Mouse (Mus musculus) urinary bladder, postnatal 14 days (tissue): ENCODE measurements around the gene Ptpn22.
"Not testable (repeated sequence)": the region's sequence is repeated elsewhere in the genome, so short reads cannot be mapped to it uniquely, and the experiment has no call there.

Experiments used
- DNase-seq: peaks from one replicate; pipeline ENCODE4 v3.0.0; 2021; ENCODE audit warnings: low spot score

The Ptpn22 gene

DNA sequence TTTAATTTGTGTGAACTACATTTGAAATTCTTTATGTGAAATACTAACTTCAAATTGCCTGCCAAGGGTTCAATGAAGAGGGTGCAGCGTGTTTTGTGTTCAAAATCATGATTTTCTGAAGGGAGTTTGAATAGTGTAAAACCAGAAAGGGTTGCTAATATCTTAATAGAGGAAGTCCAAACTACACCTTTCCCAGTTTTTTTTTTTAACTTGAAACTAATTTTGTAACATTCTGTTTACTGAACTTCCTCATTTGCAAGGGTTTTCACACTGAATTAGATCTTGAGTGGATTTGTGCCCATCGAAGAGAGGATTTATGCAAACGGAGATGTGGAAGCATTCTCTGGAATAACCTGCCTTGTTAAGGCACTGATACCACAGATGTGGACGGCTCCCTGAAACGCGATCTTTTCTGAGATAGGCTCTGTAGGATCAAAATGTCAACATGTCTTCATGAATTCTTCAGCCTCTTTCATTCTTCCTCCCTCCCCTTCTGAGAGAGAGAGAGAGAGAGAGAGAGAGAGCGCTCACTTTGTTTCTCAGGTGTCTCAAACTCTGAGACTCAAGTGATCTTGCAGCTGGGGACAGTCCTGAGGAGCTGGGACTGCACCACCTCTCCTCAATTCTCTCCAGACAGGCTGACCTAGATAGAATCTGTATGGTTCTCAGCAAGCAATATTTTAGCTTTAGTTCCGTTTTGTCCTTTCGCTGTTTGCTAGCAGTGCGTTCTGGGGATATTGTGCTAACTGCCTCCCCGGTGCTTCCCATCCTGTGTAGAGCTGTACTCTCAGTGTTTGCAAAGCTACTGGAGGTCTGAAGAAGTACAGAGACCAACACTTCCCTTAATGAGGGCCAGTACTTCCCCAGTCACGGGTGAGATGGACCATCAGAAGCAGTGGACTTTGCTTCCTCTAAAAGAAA lies at the start of gene Ptpn22:
Ptpn22 (plus strand) TSS at position 915 of the 921 bp plus-strand sequence.
- no peak for DNase-seq

GRCm38 (mm10) chr3:103809799-103810150 lies 49.8 kb upstream of the Ptpn22 start:
- no peak for DNase-seq

- DNase-seq, result no peak
Measured at GRCm38 (mm10) chr3:103810967-103811366, 48.6 kb upstream of the Ptpn22 start.

DNA sequence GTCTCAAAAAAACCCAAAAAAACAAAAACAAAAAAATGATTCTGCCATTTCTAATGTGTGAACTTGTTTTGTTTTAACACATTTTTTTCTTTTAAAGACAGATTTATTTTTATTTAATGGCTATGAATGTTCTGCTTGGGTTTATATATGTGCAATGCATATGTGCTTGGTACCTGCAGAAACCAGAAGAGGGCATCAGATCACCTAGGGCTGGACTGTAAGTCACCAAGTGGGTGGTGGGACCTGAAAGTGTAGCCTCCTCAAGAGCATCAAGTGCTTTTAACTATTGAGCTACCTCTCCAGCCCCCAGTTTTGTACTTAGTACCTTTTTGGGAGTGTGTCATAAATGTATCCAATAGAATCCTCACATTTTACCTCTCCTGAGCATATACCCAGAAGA lies 32.0 kb upstream of the Ptpn22 start:
- no peak for DNase-seq

- no peak for DNase-seq
Measured at GRCm38 (mm10) chr3:103829036-103829435, 30.6 kb upstream of the Ptpn22 start.

GRCm38 (mm10) chr3:103830681-103831080 lies 28.9 kb upstream of the Ptpn22 start:
- DNase-seq, result not testable (repeated sequence)

DNA sequence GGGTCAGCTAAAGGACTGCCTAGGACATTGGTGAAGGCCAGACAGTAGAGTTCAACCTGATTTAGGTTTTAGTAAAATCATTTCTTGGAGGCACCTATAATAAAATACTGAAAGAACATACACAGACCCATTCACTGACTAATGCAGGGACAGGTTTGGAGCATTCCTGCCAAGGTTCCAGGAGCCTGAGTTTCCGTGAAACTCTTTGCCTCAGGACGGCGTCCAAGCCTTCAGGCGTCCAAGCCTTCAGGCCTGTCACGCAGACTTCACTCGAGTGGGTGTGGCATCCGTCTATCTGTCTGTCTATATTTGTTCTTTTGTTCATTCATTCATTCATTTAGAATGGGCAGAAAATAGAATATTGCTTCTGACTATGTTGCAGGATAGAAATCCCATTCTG lies 28.4 kb upstream of the Ptpn22 start:
- no peak for DNase-seq

GRCm38 (mm10) chr3:103832426-103832825 lies 27.2 kb upstream of the Ptpn22 start, which contains the start of gene Bcl2l15:
TSS of gene Bcl2l15 (plus strand) at chr3:103832601.
- no peak for DNase-seq

DNA sequence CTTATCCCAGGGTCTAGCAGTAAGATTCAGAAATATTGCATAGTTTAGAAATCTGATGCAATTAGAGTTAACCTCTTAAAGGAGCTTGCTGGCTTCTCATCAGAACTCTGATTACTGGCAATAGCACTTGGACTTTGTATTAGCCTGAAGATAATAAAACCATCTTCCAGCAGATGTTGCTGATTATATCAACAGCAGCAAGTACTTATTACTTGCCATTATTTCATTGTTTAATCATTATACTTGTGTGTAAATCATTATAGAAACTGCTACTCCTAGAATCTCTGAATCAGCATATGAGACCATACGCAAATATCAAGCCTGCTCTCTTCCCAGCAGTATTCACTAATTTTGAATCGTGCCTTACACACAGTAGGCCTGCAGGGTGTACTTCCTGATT lies 25.6 kb upstream of the Ptpn22 start:
- no peak for DNase-seq

GRCm38 (mm10) chr3:103835272-103835950 lies 24.2 kb upstream of the Ptpn22 start:
- DNase-seq, result no peak

- DNase-seq, result no peak
Measured at GRCm38 (mm10) chr3:103835951-103836310, 23.7 kb upstream of the Ptpn22 start.

GRCm38 (mm10) chr3:103836453-103836852 lies 23.1 kb upstream of the Ptpn22 start:
- DNase-seq, result no peak

GRCm38 (mm10) chr3:103839711-103840110 lies 19.9 kb upstream of the Ptpn22 start:
- no peak for DNase-seq

DNA sequence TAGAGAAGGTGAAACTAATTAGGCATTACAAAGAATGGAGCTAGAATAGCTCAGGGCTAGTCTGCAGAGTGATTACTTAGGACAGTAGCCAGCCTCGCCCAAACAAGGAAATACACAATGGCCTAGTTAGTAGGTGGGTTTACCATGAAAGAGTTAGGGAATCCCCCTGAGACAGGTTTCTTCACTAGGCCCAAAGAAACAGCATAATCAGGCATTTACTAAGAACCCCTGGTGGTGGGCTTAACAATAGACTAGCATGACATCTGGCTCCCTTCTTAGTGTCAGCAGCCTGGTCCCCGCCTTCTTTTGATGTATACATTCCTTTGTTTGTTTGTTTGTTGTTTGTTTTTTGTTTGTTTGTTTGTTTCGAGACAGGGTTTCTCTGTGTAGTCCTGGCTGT lies 19.4 kb upstream of the Ptpn22 start:
- DNase-seq, result not testable (repeated sequence)

- not testable (repeated sequence) for DNase-seq
Measured at GRCm38 (mm10) chr3:103840946-103841345, 18.6 kb upstream of the Ptpn22 start.

DNA sequence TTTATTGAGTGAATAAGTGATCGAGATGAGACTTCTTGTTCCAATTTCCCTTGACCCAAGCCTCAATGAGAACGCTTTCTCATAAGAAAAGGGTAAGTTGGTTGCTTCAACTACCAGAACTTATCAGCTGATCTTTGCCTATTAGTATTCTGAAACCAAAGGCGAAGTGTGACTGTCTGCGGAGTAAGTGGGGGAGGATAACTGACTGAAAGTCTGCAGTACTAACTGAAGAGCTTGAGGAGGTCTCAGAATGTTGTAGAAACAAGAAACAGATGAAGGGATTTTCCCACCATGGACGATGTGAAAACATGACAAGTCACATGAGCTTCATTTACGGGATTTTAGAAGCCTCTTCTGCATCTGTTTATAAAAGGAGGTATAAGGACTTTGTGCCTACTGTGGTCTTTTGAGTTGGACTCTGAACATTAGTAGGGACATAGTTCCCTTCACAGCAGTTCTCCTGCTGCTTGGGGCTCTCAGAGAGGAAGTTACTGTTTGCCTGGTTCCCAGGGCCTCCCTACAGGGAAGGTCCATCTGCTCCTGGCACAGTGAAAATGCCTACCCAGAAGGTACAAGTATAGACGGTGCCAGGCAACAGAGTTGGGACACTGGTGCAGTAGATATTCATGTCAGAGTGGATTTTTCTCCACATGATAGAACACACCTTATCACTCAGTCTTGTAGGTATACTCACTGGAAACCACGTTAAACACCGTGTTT lies 8.8 kb upstream of the Ptpn22 start:
- no peak for DNase-seq

GRCm38 (mm10) chr3:103851481-103851880 lies 8.1 kb upstream of the Ptpn22 start:
- no peak for DNase-seq

DNA sequence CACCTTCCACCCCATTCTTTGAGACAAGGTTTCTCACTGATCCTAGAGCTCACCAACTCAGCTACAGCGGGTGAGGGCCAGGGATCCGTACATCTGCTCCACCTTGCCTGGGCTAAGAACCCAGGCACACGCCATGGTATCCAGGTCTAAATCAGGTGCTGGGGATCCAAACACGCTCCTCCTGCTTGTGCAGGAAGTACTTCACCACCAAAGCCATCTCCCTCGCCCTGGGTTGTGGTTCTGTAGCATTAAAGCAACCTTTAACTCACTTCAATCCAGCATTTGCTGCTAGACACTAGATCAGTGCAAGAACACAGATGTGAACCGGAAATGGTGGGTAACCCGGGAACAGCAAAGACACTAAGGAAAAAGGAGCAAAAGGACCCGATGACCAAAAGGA lies 7.7 kb upstream of the Ptpn22 start:
- DNase-seq, result no peak

GRCm38 (mm10) chr3:103852565-103853299 lies 6.9 kb upstream of the Ptpn22 start:
- peak; percentile 31 for DNase-seq

- no peak for DNase-seq
Measured at GRCm38 (mm10) chr3:103853804-103854203, 5.8 kb upstream of the Ptpn22 start.

DNA sequence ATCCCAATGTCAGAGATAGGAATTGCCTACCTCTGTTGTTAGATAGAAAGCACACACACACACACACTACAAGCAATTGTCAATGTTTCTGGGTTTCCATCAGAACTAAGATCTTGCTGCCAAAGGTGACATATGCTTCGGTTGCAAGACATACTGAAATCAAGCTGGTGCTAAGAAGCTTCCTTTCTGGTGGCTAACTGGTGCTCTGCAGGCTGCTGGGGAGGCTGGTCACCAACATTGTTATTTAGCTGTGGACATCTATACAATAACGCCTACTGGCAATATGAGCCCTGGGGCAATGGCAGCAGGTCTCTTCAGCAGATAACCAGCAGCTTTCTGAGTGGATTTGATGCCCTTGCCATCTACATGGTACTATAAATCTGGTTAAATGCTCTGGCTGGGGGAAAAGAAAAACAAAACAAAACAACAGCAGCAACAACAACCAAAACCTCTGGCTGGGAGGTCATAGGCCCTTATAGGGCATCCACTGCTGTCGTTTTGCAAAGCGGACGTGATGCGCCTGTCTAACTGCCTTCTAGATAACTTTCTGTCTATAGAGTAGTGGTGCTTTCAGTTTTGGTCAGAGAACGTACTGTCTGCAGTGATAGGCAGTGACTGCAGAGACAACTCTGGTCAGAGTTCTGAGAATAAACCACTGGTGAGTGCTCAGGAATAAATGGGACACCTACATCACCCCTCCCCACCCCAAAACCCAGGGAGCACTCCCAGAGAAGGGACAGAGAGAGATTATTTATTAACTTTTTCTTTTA lies 2.4 kb upstream of the Ptpn22 start:
- DNase-seq, result no peak
